Mouse (Mus musculus): ENCODE measurements around the gene H2afx.

GRCm38 (mm10) chr9:44336964-44337363, 2.5 kb downstream of the H2afx start:
- TF ChIP-seq CTCF (conservative IDR thresholded peaks at IDR 0.05; ENCODE audit: insufficient read depth, insufficient read length, low read depth, low read length) (no peak), POLR2A (IDR thresholded peaks at IDR 0.05; ENCODE audit: low read depth, low read length) (no peak)
